Mouse (Mus musculus) forebrain, embryonic 15.5 days (tissue): ENCODE measurements at regions not wholly inside any gene's neighbourhood (a gene's known extent, or its start where the extent isn't known, plus 50 kb on each side); places are given as distances from the start of the nearest gene placed in this dataset. TPM values are rescaled to one million over a fixed set of nuclear protein-coding genes. Genes with fewer than 3 reads are reported as not detected.

Experiments used
- microRNA-seq: library from miRNA; unstranded; fragments of <30 nt; microRNA quantifications from one replicate; pipeline ENCODE4, GENCODE M21; 2016

Small RNA genes in the stretch of these regions (microRNA-seq; reads per million reads assigned to microRNA genes)
- not detected for gene Gm27430
